Mouse (Mus musculus) kidney, adult 2 months (tissue): ENCODE results near the gene Fosl1. TPM values are rescaled to one million over a fixed set of nuclear protein-coding genes. Genes with fewer than 3 reads are reported as not detected.

Source experiments
- DNase-seq: peaks from one replicate; pipeline ENCODE4 v3.0.0; 2021
- H3K27ac ChIP-seq: fragments of 200-500 bp; 2 replicates; pipeline ENCODE4 v1.5.1; 2012; ENCODE audit warnings: low read depth, low read length, control low read depth, inconsistent platforms; ENCODE audit not compliant: insufficient read depth
- H3K27me3 ChIP-seq: fragments of 200-500 bp; replicated peaks from 2 replicates; pipeline ENCODE4 v1.6.1; 2012; ENCODE audit warnings: mild to moderate bottlenecking, moderate library complexity, low read length, inconsistent platforms; ENCODE audit not compliant: control insufficient read depth, insufficient read depth
- H3K36me3 ChIP-seq: fragments of 200-500 bp; 2 replicates; pipeline ENCODE4 v1.6.1; 2012; ENCODE audit warnings: mild to moderate bottlenecking, moderate library complexity, low read length, inconsistent platforms; ENCODE audit not compliant: control insufficient read depth, insufficient read depth
- H3K4me1 ChIP-seq: fragments of 200-500 bp; 2 replicates; pipeline ENCODE4 v1.6.1; 2011; ENCODE audit warnings: low read length; ENCODE audit not compliant: control insufficient read depth, insufficient read depth
- H3K4me3 ChIP-seq: fragments of 200-500 bp; 2 replicates; pipeline ENCODE4 v1.5.1; 2011; ENCODE audit warnings: mild to moderate bottlenecking, low read depth, low read length, control low read depth; ENCODE audit not compliant: insufficient read depth
- CTCF ChIP-seq: fragments of 200-500 bp; conservative IDR thresholded peaks from 2 replicates; pipeline ENCODE4 v1.5.1; 2011; ENCODE audit warnings: low read depth, mild to moderate bottlenecking, control low read depth, low read length, moderate library complexity, mixed read lengths; ENCODE audit not compliant: insufficient read depth, insufficient read length
- POLR2A ChIP-seq: fragments of 200-500 bp; IDR thresholded peaks from one replicate; pipeline ENCODE4 v1.6.1; 2011; ENCODE audit warnings: low read depth, low read length, control low read depth
- WGBS: fragments of 180-500 bp; shearing (Covaris S2); methylation state at CpG from one replicate; pipeline ENCODE4 v1.1.7; 2018; 5-methylcytosine and 5-hydroxymethylcytosine counted together
- polyA plus RNA-seq: library from polyadenylated mRNA; depleted of rRNA; stranded (reverse); fragments of >200 nt; gene quantifications from 2 replicates; pipeline ENCODE4 v1.2.3, GENCODE M21; 2012

Gene Fosl1
- polyA plus RNA-seq, 1 experiment: 0.27 TPM

DNA sequence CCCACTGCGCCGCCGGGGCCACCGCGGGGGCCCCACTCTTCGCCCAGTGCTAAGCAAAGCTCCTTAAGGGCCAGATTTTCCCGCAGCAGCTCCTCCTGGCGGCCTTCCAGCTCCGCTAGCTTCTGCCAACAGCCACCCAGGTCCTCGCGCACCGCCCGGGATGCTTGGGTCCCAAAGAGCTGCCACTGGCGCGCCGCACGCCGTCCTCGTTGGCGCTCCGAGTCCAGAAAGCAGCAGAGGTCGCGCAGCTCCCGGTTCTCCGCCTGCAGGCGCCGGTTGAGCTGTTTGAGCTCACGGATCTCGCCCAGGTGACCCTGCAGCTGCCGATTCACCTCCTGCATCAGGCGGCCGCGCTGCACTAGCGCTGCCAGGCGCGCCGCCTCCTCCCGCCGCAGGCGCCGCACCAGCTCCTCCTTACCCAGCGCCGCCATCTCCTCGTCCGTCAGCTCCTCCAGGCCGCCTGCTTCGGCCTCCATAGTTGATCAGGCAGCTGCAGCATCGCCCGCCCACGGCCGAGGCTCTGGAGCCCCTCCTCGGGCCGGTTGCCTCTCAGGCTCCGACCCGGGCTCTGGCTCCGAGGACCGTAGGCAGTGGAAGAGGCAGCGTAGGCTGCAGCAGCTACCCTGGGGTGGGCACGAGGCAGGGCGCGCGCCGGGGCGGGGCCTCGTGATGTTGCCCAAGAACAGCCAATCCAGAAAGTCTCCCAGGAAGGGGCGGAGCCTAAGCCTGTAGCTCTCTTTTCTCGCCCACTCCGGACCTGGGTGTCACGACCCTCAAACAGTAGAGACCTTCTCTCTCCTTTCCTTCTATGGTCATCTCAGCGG lies 9.8 kb downstream of the Fosl1 start:
- Histone ChIP-seq H3K27me3 (no peaks in the 10 kb centered on the region), H3K4me1 (peaks cover 2% of the 10 kb centered on the region; the same call in 1 of the 2 replicates), H3K36me3 (0 out of 2 replicates have a peak, but pooled peaks cover 1% of the 10 kb centered on the region), H3K4me3 (peak overlapping the region; percentile 61), H3K27ac (peak overlapping the region; percentile 84)
- under 1% methylated on average over 70 of the region's 70 CpGs for WGBS
- peak; percentile 90 for TF ChIP-seq POLR2A
- no peak for TF ChIP-seq CTCF
- peak; percentile 98 for DNase-seq

DNA sequence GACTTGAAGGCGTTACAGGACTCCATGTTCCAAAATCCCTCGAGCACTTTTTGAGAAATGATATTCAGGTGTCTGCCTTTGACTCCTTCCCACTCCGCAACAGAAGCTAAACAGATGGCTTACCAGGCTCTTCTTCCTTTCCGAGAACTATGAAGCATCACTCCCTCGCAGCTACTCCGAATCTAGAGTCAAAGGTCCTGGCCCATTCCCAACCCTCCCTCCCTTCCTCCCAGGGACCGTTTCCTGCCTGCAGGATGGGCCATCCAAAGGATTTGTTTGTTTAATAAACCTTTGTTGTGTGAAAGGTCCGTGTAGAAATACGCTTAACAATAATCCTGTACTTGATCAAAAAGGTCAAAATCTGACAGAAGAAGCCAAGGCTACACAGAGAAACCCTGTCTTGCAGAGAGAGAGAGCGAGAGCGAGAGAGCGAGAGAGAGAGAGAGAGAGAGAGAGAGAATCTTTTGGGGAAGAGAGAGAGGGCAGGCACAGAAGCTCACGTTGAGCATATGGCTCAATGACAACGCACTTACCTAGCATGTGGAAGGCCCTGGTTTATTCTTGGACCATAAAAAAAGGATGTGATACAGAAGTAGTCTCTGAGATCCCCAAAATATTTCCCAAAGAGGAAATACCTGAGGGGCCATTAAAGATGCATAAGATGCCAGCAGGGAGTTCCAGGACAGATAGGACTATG lies 10.5 kb downstream of the Fosl1 start, which contains the start of gene Ccdc85b:
Gene Ccdc85b (minus strand): TSS at position 149 of the 697 bp plus-strand sequence.
- WGBS: 8% methylated on average over 14 of the region's 14 CpGs
- no peak for DNase-seq
- H3K4me1 ChIP-seq: peaks cover 2% of the 10 kb centered on the region; the same call in 1 of the 2 replicates
- no peak for TF ChIP-seq CTCF
- no peak for TF ChIP-seq POLR2A
- peak within 1 kb of the TSS; percentile 84 for H3K27ac ChIP-seq
- H3K4me3 ChIP-seq: peak within 1 kb of the TSS; percentile 61
- no peaks in the 10 kb centered on the region for H3K27me3 ChIP-seq
- 0 out of 2 replicates have a peak, but pooled peaks cover 1% of the 10 kb centered on the region for H3K36me3 ChIP-seq

GRCm38 (mm10) chr19:5459019-5459418 lies 11.7 kb downstream of the Fosl1 start:
- Histone ChIP-seq H3K4me1 (peaks cover 2% of the 10 kb centered on the region; the same call in 1 of the 2 replicates), H3K27me3 (no peaks in the 10 kb centered on the region), H3K4me3 (no peak overlapping the region), H3K27ac (no peak overlapping the region), H3K36me3 (0 out of 2 replicates have a peak, but pooled peaks cover 1% of the 10 kb centered on the region)
- peak; percentile 63 for DNase-seq
- no peak for TF ChIP-seq CTCF
- TF ChIP-seq POLR2A: no peak
- whole genome bisulfite sequencing: 72% methylated on average over 7 of the region's 7 CpGs

DNA sequence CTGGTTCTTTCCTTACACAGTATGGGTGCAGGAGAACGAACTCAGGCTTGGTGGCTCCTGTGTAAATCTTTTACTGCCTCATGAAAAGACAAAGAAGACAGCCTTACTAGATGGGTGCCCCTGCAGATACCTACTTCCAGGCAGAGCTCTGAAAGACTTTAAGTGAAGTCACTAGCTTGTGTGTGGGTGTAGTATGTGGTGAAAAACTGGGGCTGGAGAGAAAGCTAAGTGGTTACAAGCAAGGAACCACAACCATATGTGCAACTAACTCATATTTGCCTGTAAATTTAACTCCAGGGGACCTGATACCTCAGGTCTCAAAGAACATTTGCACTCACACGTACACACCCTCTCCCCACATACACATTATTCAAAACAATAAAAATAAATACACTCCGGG lies 12.5 kb downstream of the Fosl1 start:
- H3K4me1 ChIP-seq: peaks cover 2% of the 10 kb centered on the region; the same call in 1 of the 2 replicates
- TF ChIP-seq POLR2A (no peak), CTCF (no peak)
- 0 out of 2 replicates have a peak, but pooled peaks cover 1% of the 10 kb centered on the region for H3K36me3 ChIP-seq
- H3K27ac ChIP-seq: no peak overlapping the region
- 27% methylated on average over 3 of the region's 3 CpGs for WGBS
- DNase-seq: no peak
- H3K4me3 ChIP-seq: no peak overlapping the region
- no peaks in the 10 kb centered on the region for H3K27me3 ChIP-seq

DNA sequence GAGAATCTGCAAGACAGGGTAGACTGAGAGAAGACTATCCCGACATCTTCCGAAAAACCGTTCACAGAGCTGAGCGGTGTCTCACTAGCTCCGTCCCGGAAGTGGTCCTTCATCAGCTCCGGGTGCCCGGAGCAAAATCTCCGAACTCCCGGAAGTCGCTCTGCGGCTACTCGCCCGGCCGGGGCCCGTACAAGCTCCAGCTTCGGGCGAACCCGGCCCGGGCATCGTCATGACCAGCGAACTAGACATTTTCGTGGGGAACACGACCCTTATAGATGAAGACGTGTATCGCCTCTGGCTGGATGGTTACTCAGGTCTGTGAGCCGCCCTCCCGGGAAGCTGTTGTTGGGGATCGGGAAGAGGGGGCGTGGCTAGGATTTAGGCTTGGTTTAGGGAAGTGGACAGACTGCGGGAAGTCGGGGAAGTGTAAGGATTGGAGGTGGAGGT lies 13.1 kb downstream of the Fosl1 start, which contains the start of gene Fibp:
Gene Fibp (plus strand): TSS at position 151 of the 447 bp plus-strand sequence.
- Histone ChIP-seq H3K27ac (peak within 1 kb of the TSS; percentile 78), H3K4me3 (peak within 1 kb of the TSS; percentile 95), H3K4me1 (peaks cover 2% of the 10 kb centered on the region; the same call in 1 of the 2 replicates), H3K36me3 (peaks cover 1% of the 10 kb centered on the region; the same call in 1 of the 2 replicates), H3K27me3 (no peaks in the 10 kb centered on the region)
- WGBS: under 1% methylated on average over 32 of the region's 32 CpGs
- TF ChIP-seq POLR2A (peak; percentile 45), CTCF (no peak)
- DNase-seq: peak; percentile 92

GRCm38 (mm10) chr19:5461411-5461810 lies 14.1 kb downstream of the Fosl1 start:
- 80% methylated on average over 6 of the region's 6 CpGs for WGBS
- Histone ChIP-seq H3K4me3 (no peak overlapping the region), H3K4me1 (peaks cover 2% of the 10 kb centered on the region; the same call in 1 of the 2 replicates), H3K27me3 (no peaks in the 10 kb centered on the region), H3K36me3 (no peaks in the 10 kb centered on the region; the same call in 1 of the 2 replicates), H3K27ac (no peak overlapping the region)
- DNase-seq: no peak
- no peak for TF ChIP-seq CTCF
- TF ChIP-seq POLR2A: no peak
